Mouse (Mus musculus): ENCODE data around the gene Sdcbp2. TPM values are rescaled to one million over a fixed set of nuclear protein-coding genes. Genes with fewer than 3 reads are reported as not detected.

Gene Sdcbp2
- polyA plus RNA-seq (2016; fragmentation: Nextera tagmentation; extraction: Ambion mirVana) = 0.55 and 0.76 TPM in 2 replicates

DNA sequence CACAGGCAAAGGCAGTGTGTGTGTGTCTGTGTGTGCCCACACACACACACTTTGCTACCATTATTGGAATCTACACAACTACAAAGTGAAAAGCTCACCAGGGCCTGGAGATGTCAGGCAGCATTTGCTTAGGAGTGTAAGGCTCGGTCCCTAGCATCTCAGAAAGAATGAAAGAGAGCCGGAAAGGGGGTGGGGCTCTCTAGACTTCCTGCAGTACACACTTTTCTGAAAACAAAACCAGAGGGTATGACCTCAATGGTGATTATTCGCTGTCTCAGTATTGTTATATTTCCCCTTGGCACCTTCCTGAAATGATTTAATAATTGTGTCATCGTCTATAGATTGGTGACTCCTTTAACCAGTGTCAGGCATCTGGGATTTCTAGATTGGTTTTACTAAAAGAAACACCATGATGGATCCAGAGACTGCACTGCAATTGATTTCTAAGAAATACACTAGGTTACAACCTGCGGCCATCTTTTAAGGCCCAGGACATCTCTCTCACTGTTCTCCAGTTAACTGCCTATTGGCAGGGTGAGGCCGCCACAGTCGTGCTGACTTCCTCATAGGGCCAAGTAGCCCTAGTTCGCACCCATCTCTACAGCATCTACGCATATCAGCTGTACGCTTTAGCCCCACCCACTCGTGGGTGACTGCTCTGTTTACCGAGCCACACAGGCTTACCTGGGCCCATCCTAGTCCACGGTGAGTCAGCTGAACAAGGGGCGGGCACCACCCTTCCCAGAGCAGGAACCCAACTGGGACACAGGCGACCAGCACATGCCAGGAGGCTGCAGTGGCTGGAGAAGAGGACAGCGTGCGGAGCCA, at the start of gene Sdcbp2:
Sdcbp2 (plus strand) TSS at position 750 of the 828 bp plus-strand sequence.
- Histone ChIP-seq H3K27me3 (replicated peaks; ENCODE audit: low read depth, poor library complexity, severe bottlenecking) (0 out of 2 replicates have a peak, but pooled peaks cover 3% of the 10 kb centered on the region), H3K36me3 (replicated peaks) (no peaks in the 10 kb centered on the region), H3K9me3 (no peaks in the 10 kb centered on the region), H3K4me3 (no peak within 1 kb of the TSS), H3K27ac (replicated peaks) (no peak within 1 kb of the TSS), H3K4me1 (peaks cover 16% of the 10 kb centered on the region)
- WGBS = 74% methylated on average over 17 of the region's 17 CpGs
- DNase-seq (ENCODE audit: low spot score) = no peak

GRCm38 (mm10) chr2:151524324-151525041, 47.9 kb upstream of the Sdcbp2 start:
- DNase-seq (ENCODE audit: low spot score) = no peak
- no peaks in the 10 kb centered on the region for H3K9me3 ChIP-seq
- 70% methylated on average over 4 of the region's 4 CpGs for WGBS

DNA sequence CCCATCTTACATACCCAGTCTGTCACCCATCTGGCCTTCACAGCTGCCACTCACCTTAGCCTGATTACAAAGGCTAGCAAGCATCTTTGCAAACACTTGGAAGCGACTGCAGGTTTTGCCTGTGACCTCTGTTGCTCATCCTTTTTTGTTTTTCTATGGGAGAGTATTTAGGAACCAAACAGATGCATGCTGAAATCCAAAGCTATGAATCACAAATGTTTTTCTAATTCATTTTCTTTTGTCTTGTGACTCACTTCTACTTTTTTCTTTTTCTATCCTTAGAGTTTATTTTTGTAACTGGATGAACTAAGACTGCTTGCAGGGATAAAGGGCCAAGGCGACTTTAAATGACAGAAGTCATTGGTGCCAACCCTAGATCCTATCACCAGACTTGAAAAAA, 46.9 kb upstream of the Sdcbp2 start:
- Histone ChIP-seq H3K36me3 (replicated peaks) (peaks cover 13% of the 10 kb centered on the region), H3K4me3 (no peak overlapping the region), H3K27ac (replicated peaks) (no peak overlapping the region), H3K9me3 (no peaks in the 10 kb centered on the region), H3K4me1 (peaks cover 2% of the 10 kb centered on the region), H3K27me3 (replicated peaks; ENCODE audit: low read depth, poor library complexity, severe bottlenecking) (no peaks in the 10 kb centered on the region)
- WGBS = 76% methylated on average over 2 of the region's 2 CpGs
- DNase-seq (ENCODE audit: low spot score) = no peak

More at GRCm38 (mm10) chr2:151524324-151525041, 47.9 kb upstream of the Sdcbp2 start:
- no peak overlapping the region for H3K27ac ChIP-seq (replicated peaks)
- H3K27me3 ChIP-seq (replicated peaks; ENCODE audit: low read depth, poor library complexity, severe bottlenecking) = no peaks in the 10 kb centered on the region
- H3K4me1 ChIP-seq = no peaks in the 10 kb centered on the region
- H3K36me3 ChIP-seq (replicated peaks) = peaks cover 22% of the 10 kb centered on the region
- no peak overlapping the region for H3K4me3 ChIP-seq

DNA sequence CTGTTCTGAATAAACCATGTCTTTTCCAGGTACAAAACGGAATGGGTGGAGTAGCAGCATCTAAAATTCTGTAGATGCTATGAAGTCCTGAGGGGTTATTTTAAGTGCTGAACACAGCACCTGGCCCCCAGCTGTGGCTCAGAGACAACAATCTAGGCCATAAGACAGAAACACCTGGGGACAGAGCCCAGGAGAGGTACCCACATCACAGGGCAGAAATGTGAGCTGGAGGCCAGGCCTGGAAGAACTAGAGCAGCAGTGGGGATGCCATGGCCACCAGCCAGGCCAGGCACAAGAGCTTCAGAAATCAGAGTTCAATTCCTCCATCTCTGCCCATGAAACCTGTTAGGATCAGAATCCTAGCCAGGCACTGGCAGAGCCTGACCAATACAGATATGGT, 44.4 kb upstream of the Sdcbp2 start:
- Histone ChIP-seq H3K27me3 (replicated peaks; ENCODE audit: low read depth, poor library complexity, severe bottlenecking) (no peaks in the 10 kb centered on the region), H3K4me3 (no peak overlapping the region), H3K9me3 (no peaks in the 10 kb centered on the region), H3K36me3 (replicated peaks) (no peaks in the 10 kb centered on the region; the same call in 1 of the 2 replicates), H3K4me1 (peaks cover 8% of the 10 kb centered on the region), H3K27ac (replicated peaks) (no peak overlapping the region)
- DNase-seq (ENCODE audit: low spot score) = no peak
- 84% methylated on average over 1 of the region's 1 CpGs for WGBS

GRCm38 (mm10) chr2:151529169-151529568, 43.3 kb upstream of the Sdcbp2 start:
- H3K4me1 ChIP-seq = peaks cover 8% of the 10 kb centered on the region
- no peak for DNase-seq (ENCODE audit: low spot score)
- H3K9me3 ChIP-seq = no peaks in the 10 kb centered on the region
- H3K27me3 ChIP-seq (replicated peaks; ENCODE audit: low read depth, poor library complexity, severe bottlenecking) = no peaks in the 10 kb centered on the region
- no peaks in the 10 kb centered on the region; the same call in 1 of the 2 replicates for H3K36me3 ChIP-seq (replicated peaks)
- no peak overlapping the region for H3K27ac ChIP-seq (replicated peaks)
- H3K4me3 ChIP-seq = no peak overlapping the region

GRCm38 (mm10) chr2:151530378-151531230, 41.8 kb upstream of the Sdcbp2 start:
- H3K27me3 ChIP-seq (replicated peaks; ENCODE audit: low read depth, poor library complexity, severe bottlenecking) = no peaks in the 10 kb centered on the region
- no peaks in the 10 kb centered on the region for H3K9me3 ChIP-seq
- peaks cover 9% of the 10 kb centered on the region for H3K4me1 ChIP-seq
- no peaks in the 10 kb centered on the region; the same call in 1 of the 2 replicates for H3K36me3 ChIP-seq (replicated peaks)
- no peak for DNase-seq (ENCODE audit: low spot score)
- 53% methylated on average over 8 of the region's 8 CpGs for WGBS
- H3K4me3 ChIP-seq = no peak overlapping the region
- no peak overlapping the region for H3K27ac ChIP-seq (replicated peaks)

GRCm38 (mm10) chr2:151533632-151534031, 38.8 kb upstream of the Sdcbp2 start:
- Histone ChIP-seq H3K9me3 (no peaks in the 10 kb centered on the region), H3K4me1 (peaks cover 18% of the 10 kb centered on the region), H3K4me3 (no peak overlapping the region), H3K27me3 (replicated peaks; ENCODE audit: low read depth, poor library complexity, severe bottlenecking) (no peaks in the 10 kb centered on the region), H3K27ac (replicated peaks) (no peak overlapping the region), H3K36me3 (replicated peaks) (no peaks in the 10 kb centered on the region)
- DNase-seq (ENCODE audit: low spot score) = no peak
- 92% methylated on average over 6 of the region's 6 CpGs for WGBS

GRCm38 (mm10) chr2:151535961-151536617, 36.3 kb upstream of the Sdcbp2 start:
- WGBS = 76% methylated on average over 1 of the region's 1 CpGs
- H3K4me1 ChIP-seq = peaks cover 10% of the 10 kb centered on the region
- no peaks in the 10 kb centered on the region for H3K36me3 ChIP-seq (replicated peaks)
- peak; percentile 51 for DNase-seq (ENCODE audit: low spot score)
- H3K9me3 ChIP-seq = no peaks in the 10 kb centered on the region
- H3K27me3 ChIP-seq (replicated peaks; ENCODE audit: low read depth, poor library complexity, severe bottlenecking) = no peaks in the 10 kb centered on the region
- H3K27ac ChIP-seq (replicated peaks) = 0 out of 2 replicates have a peak overlapping the region, but pooled peaks have one; percentile 35
- no peak overlapping the region for H3K4me3 ChIP-seq

GRCm38 (mm10) chr2:151536618-151536974, 35.8 kb upstream of the Sdcbp2 start:
- no peaks in the 10 kb centered on the region for H3K27me3 ChIP-seq (replicated peaks; ENCODE audit: low read depth, poor library complexity, severe bottlenecking)
- H3K4me1 ChIP-seq = peaks cover 13% of the 10 kb centered on the region
- H3K9me3 ChIP-seq = no peaks in the 10 kb centered on the region
- no peaks in the 10 kb centered on the region for H3K36me3 ChIP-seq (replicated peaks)
- H3K4me3 ChIP-seq = no peak overlapping the region
- no peak for DNase-seq (ENCODE audit: low spot score)
- no peak overlapping the region for H3K27ac ChIP-seq (replicated peaks)
- WGBS = 81% methylated on average over 5 of the region's 5 CpGs

GRCm38 (mm10) chr2:151538646-151539045, 33.8 kb upstream of the Sdcbp2 start:
- Histone ChIP-seq H3K36me3 (replicated peaks) (no peaks in the 10 kb centered on the region), H3K9me3 (no peaks in the 10 kb centered on the region), H3K27ac (replicated peaks) (no peak overlapping the region), H3K4me3 (no peak overlapping the region), H3K4me1 (peaks cover 20% of the 10 kb centered on the region), H3K27me3 (replicated peaks; ENCODE audit: low read depth, poor library complexity, severe bottlenecking) (no peaks in the 10 kb centered on the region)
- 65% methylated on average over 4 of the region's 4 CpGs for WGBS
- no peak for DNase-seq (ENCODE audit: low spot score)

DNA sequence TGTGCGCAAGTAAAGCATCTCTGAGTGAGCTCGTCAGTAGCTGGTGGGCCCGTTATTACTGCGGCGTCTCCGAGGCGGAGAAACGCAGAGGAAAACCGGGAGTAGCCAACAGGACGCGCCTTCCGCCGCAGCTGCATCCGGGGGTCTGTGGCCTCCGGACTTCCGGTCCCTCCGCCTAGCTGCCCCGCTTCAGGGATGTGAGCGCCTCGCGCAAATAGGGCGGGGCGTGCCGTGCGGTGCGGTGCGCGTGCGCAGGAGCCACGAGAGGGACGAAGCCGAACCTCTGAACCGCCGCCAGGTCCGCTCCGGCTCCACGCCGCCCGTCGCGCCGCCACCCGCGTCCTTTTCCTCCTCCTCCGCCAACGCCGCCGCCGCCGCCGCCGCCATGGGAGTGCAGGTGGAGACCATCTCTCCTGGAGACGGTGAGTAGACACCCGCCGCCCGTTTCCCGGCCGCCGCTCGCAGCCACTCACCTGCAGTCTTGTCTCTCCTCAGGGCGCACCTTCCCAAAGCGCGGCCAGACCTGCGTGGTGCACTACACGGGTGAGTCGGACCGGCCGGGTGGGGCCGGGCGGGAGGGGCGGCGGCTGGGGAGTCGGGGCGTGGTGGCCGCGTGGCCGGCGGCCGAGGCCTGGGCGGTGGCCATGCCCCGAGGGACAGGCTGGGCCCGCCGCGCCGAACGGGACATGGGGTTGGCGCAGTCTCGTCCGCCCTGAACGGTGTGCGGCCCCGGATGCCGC, 29.9 kb upstream of the Sdcbp2 start, which contains the start of gene Fkbp1a:
Fkbp1a (plus strand) TSS at position 161 of the 740 bp plus-strand sequence.
- Histone ChIP-seq H3K9me3 (no peaks in the 10 kb centered on the region), H3K4me3 (peak within 1 kb of the TSS; percentile 98), H3K27me3 (replicated peaks; ENCODE audit: low read depth, poor library complexity, severe bottlenecking) (no peaks in the 10 kb centered on the region), H3K27ac (replicated peaks) (peak within 1 kb of the TSS; percentile 97), H3K36me3 (replicated peaks) (peaks cover 36% of the 10 kb centered on the region), H3K4me1 (peaks cover 30% of the 10 kb centered on the region)
- WGBS = under 1% methylated on average over 93 of the region's 93 CpGs
- DNase-seq (ENCODE audit: low spot score) = peak; percentile 98

Measured in embryonic facial prominence, embryonic 10.5 days (tissue).